Mouse (Mus musculus): ENCODE data around the gene Sik1.

DNA sequence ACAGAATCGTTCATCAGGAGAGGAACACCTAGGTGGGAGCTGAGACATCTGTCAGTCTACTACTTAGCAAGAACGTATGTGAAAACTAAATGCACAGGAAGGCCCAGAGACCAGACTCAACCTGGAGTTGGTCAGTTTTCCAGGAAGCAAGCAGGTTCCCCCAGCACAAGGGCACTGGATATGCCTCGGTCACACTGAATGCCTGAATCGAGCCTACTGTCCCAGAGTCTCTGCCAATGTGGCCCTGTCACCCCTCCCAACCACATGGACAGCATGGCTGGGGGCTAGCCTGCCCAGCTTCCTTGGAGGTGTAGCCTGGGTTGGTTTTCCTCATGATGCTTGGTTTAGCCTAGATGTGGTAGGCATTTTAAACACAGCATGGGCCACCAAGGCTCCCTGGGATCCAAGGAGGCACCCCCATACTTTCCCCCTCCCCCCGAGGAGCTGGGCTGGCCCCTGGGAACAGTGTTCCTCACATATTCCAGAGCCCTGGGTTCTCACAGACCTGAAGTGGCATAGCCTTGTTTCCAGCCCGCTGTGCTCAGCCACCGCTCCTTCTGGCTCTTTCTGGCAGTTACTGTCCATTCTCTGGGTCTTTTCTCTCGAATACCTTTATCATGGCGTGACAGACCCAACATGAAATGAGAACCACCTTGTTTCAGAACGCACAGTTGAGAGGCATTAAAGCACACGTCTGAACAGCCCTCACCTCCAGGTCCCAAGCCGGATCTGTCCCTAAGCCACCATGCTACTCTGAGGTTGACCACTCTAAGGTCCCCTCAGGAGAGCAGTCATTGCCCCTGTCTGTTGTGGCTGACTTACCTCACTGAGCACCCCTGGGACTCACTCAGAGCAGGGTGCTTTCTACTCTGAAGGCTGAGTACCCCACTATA is 12.4 kb downstream of the Sik1 start:
- TF ChIP-seq EP300 (IDR thresholded peaks at IDR 0.05; ENCODE audit: low read length), result no peak
- TF ChIP-seq SIN3A (IDR thresholded peaks at IDR 0.05; ENCODE audit: low read length), result no peak
- TF ChIP-seq CTCF (conservative IDR thresholded peaks at IDR 0.05 in 1 of 2, IDR thresholded peaks at IDR 0.05 in 1 of 2; ENCODE audit: low read depth in 2 of 2, low read length in 2 of 2), result no peak
- TF ChIP-seq ZMIZ1 (IDR thresholded peaks at IDR 0.05; ENCODE audit: low read depth, low read length), result peak; percentile 73; the same call in 1 of the 2 replicates
- no peak for TF ChIP-seq MAFK (IDR thresholded peaks at IDR 0.05; ENCODE audit: insufficient replicate concordance, low read length)
- no peak; the same call in 1 of the 2 replicates for TF ChIP-seq USF2 (conservative IDR thresholded peaks at IDR 0.05; ENCODE audit: low read depth, low read length)
- no peak for TF ChIP-seq GABPA (IDR thresholded peaks at IDR 0.05; ENCODE audit: insufficient replicate concordance, low read depth, low read length)

Measured in CH12.LX (cell line).